Mouse (Mus musculus) cortical plate, adult 2 months (tissue): ENCODE measurements around the gene Eif3g.

Source experiments
- CTCF ChIP-seq: fragments of 200-500 bp; IDR thresholded peaks from 2 replicates; pipeline ENCODE4 v1.5.1; 2011; ENCODE audit warnings: mild to moderate bottlenecking, control low read depth, low read length; ENCODE audit not compliant: insufficient read depth; ENCODE audit errors: extremely low read depth
- POLR2A ChIP-seq: fragments of 200-500 bp; IDR thresholded peaks from 2 replicates; pipeline ENCODE4 v1.6.1; 2011; ENCODE audit warnings: mild to moderate bottlenecking, low read length, control low read depth; ENCODE audit not compliant: insufficient read depth; ENCODE audit errors: extremely low read depth

- no peak for TF ChIP-seq CTCF
- no peak for TF ChIP-seq POLR2A
Measured at GRCm38 (mm10) chr9:20894629-20895028, 3.8 kb downstream of the Eif3g start.
